Mouse (Mus musculus): ENCODE results near the gene Wdr4.

Gene Wdr4

DNA sequence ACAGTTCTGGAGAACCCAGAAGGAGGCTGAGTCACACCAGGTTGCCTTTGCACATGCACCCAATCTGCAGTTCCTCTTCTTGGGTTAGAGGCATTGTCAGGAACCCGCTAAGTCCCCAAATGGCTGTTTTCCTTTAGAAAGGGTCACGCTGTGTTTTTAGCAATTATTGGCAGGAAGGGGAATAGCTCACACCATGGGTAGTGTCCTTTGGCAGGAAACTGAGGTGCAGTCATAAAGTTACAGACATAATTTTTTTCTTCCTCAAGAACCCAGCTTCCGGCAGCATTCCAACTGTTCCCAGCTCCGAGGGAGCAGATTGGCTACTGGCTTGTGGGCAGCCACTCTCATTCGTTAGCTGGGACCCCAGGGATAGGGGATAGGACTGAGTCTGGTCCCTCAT is 72.0 kb downstream of the Wdr4 start:
- DNase-seq (ENCODE audit: low spot score in 2 of 2), result no peak

DNA sequence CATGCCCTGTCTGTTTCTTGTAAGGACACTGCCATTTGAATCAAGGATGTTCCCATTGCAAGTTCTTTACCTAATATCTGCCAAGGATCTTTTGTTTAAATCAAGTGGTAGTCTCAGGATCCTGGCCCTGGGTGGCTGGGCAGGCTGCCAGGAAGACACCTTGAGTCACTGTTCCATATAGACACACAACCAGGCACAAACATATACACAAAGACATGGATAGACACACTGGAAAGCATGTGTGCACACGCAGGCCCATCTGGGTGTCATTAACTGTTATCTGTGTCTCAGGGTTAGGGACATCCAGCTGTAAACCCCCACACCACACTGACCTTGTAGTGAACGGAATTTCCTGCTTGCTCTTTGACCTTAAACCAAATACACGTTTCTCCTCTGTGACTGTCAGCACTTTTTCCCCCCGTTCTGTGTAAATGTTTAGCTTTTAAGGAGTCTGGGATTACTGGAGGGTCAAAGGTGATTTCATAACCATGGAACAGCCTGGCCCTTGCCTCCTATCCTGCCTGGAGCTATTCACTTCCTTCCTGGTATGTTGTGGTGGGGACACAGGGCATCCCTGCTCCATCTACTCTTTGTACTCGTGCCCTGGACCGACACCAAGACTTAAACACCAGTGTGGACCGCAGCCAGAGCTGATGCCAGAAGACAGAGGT is 74.6 kb downstream of the Wdr4 start:
- no peak for DNase-seq (ENCODE audit: low spot score in 2 of 2)

Measured in frontal cortex, postnatal 10 days (tissue).